Mouse (Mus musculus): ENCODE measurements around the gene Cd300a.

Cd300a gene

GRCm38 (mm10) chr11:114889991-114890518 is at the start of gene Cd300a:
Gene Cd300a (plus strand): TSS chr11:114890041.
- no peak for DNase-seq

- DNase-seq: no peak
These were observed 45.9 kb upstream of the Cd300a start for GRCm38 (mm10) chr11:114843818-114844463.

- no peak for DNase-seq
These were observed 45.2 kb upstream of the Cd300a start for GRCm38 (mm10) chr11:114844464-114845220.

- no peak for DNase-seq
These were observed 43.5 kb upstream of the Cd300a start for GRCm38 (mm10) chr11:114846336-114846735.

- no peak for DNase-seq
These were observed 42.8 kb upstream of the Cd300a start for GRCm38 (mm10) chr11:114847008-114847407.

- DNase-seq: no peak
These were observed 40.3 kb upstream of the Cd300a start for GRCm38 (mm10) chr11:114849572-114849971.

GRCm38 (mm10) chr11:114850066-114850451 is 39.8 kb upstream of the Cd300a start:
- DNase-seq: no peak

- no peak for DNase-seq
These were observed 39.2 kb upstream of the Cd300a start, which contains the start of gene Gprc5c for GRCm38 (mm10) chr11:114850452-114851268. Gene Gprc5c (plus strand): TSS chr11:114851152.

GRCm38 (mm10) chr11:114851269-114851607 is 38.6 kb upstream of the Cd300a start:
- no peak for DNase-seq

GRCm38 (mm10) chr11:114851608-114852310 is 38.1 kb upstream of the Cd300a start:
- DNase-seq: no peak

- no peak for DNase-seq
These were observed 37.3 kb upstream of the Cd300a start for GRCm38 (mm10) chr11:114852311-114853173.

GRCm38 (mm10) chr11:114853174-114853838 is 36.5 kb upstream of the Cd300a start:
- DNase-seq: no peak

- DNase-seq: no peak
These were observed 35.3 kb upstream of the Cd300a start for GRCm38 (mm10) chr11:114854581-114854980.

GRCm38 (mm10) chr11:114856125-114856524 is 33.7 kb upstream of the Cd300a start:
- no peak for DNase-seq

GRCm38 (mm10) chr11:114858641-114859040 is 31.2 kb upstream of the Cd300a start:
- DNase-seq: no peak

GRCm38 (mm10) chr11:114861057-114861456 is 28.8 kb upstream of the Cd300a start:
- DNase-seq: no peak

- no peak for DNase-seq
These were observed 27.2 kb upstream of the Cd300a start for GRCm38 (mm10) chr11:114862687-114863086.

GRCm38 (mm10) chr11:114863918-114864420 is 25.9 kb upstream of the Cd300a start:
- DNase-seq: no peak

GRCm38 (mm10) chr11:114865999-114866398 is 23.8 kb upstream of the Cd300a start:
- DNase-seq: no peak

- DNase-seq: no peak
These were observed 23.1 kb upstream of the Cd300a start for GRCm38 (mm10) chr11:114866486-114867360.
